Mouse (Mus musculus) forebrain, postnatal 0 days (tissue): Measurements from ENCODE around the gene Hivep3. TPM values are rescaled to one million over a fixed set of nuclear protein-coding genes. Genes with fewer than 3 reads are reported as not detected.

Experiments used
- ATAC-seq: fragments of 200-750 bp; cut with Nextera tagmentation; 2 replicates; pipeline ENCODE4 v1.8.0; 2017; ENCODE audit warnings: mild to moderate bottlenecking, moderate library complexity
- DNase-seq: peaks from one replicate; pipeline ENCODE4 v3.0.0-alpha.2; 2015
- H3K27ac ChIP-seq: fragments of 300-500 bp; sonication (generic); 2 replicates; pipeline ENCODE4 v1.5.1; 2014; ENCODE audit warnings: low read depth, mild to moderate bottlenecking, antibody characterized with exemption, low read length, moderate library complexity, mixed read lengths
- H3K27me3 ChIP-seq: fragments of 300-500 bp; sonication (generic); 2 replicates; pipeline ENCODE4 v1.6.1; 2014; ENCODE audit warnings: mild to moderate bottlenecking, low read length, mixed read lengths; ENCODE audit not compliant: insufficient read depth
- H3K36me3 ChIP-seq: fragments of 300-500 bp; sonication (generic); 2 replicates; pipeline ENCODE4 v1.6.1; 2014; ENCODE audit warnings: mild to moderate bottlenecking, moderate library complexity; ENCODE audit not compliant: insufficient read depth
- H3K4me1 ChIP-seq: fragments of 300-500 bp; sonication (generic); 2 replicates; pipeline ENCODE4 v1.6.1; 2014; ENCODE audit warnings: antibody characterized with exemption; ENCODE audit not compliant: insufficient read depth
- H3K4me2 ChIP-seq: fragments of 300-500 bp; sonication (generic); 2 replicates; pipeline ENCODE4 v1.6.1; 2014; ENCODE audit warnings: low read depth, mild to moderate bottlenecking, moderate library complexity
- H3K4me3 ChIP-seq: fragments of 300-500 bp; sonication (generic); 2 replicates; pipeline ENCODE4 v1.5.1; 2014; ENCODE audit warnings: low read depth, low read length, mixed read lengths
- H3K9ac ChIP-seq: fragments of 300-500 bp; sonication (generic); 2 replicates; pipeline ENCODE4 v1.6.1; 2014; ENCODE audit warnings: mild to moderate bottlenecking
- H3K9me3 ChIP-seq: fragments of 300-500 bp; sonication (generic); 2 replicates; pipeline ENCODE4 v1.6.1; 2016; ENCODE audit warnings: low read length
- CTCF ChIP-seq: sonication (generic); IDR thresholded peaks from 2 replicates; pipeline ENCODE4 v1.5.1; 2016; ENCODE audit warnings: antibody characterized with exemption, control low read depth, low read depth
- WGBS: fragments of 180-500 bp; shearing (Covaris S2); extraction: QIAGEN DNeasy Blood & Tissue Kit; methylation state at CpG from one replicate; pipeline ENCODE4 v1.1.7; 2014; 5-methylcytosine and 5-hydroxymethylcytosine counted together
- polyA plus RNA-seq: library from polyadenylated mRNA; unstranded; fragments of >200 nt; fragmentation: Nextera tagmentation; extraction: Ambion mirVana; gene quantifications from 2 replicates; pipeline ENCODE4 v1.2.1, GENCODE M21; 2015
- total RNA-seq: library from RNA; depleted of rRNA; stranded (reverse); fragments of >200 nt; gene quantifications from 2 replicates; pipeline ENCODE4 v1.2.3, GENCODE M21; 2014

Gene Hivep3
- total and polyA plus RNA-seq, 2 experiments from 2014 or later = 16.9 to 21.3 TPM

GRCm38 (mm10) chr4:120151906-120152305 is 418.3 kb downstream of the Hivep3 start:
- Histone ChIP-seq H3K27me3 (no peaks in the 10 kb centered on the region), H3K9me3 (no peaks in the 10 kb centered on the region), H3K27ac (no peak overlapping the region), H3K36me3 (no peaks in the 10 kb centered on the region), H3K4me2 (no peak overlapping the region), H3K9ac (no peak overlapping the region), H3K4me3 (no peak overlapping the region), H3K4me1 (0 out of 2 replicates have a peak, but pooled peaks cover 5% of the 10 kb centered on the region)
- DNase-seq = no peak
- TF ChIP-seq CTCF = no peak
- 92% methylated on average over 6 of the region's 6 CpGs for WGBS
- ATAC-seq = no peak

GRCm38 (mm10) chr4:120152648-120153047 is 419.1 kb downstream of the Hivep3 start:
- Histone ChIP-seq H3K4me2 (no peak overlapping the region), H3K27ac (no peak overlapping the region), H3K4me1 (0 out of 2 replicates have a peak, but pooled peaks cover 5% of the 10 kb centered on the region), H3K36me3 (no peaks in the 10 kb centered on the region), H3K27me3 (no peaks in the 10 kb centered on the region), H3K9me3 (no peaks in the 10 kb centered on the region), H3K4me3 (no peak overlapping the region), H3K9ac (no peak overlapping the region)
- no peak for DNase-seq
- ATAC-seq = no peak
- no peak for TF ChIP-seq CTCF
- WGBS = 66% methylated on average over 4 of the region's 4 CpGs

- Histone ChIP-seq H3K4me3 (no peak overlapping the region), H3K4me2 (no peak overlapping the region), H3K4me1 (0 out of 2 replicates have a peak, but pooled peaks cover 4% of the 10 kb centered on the region), H3K27ac (no peak overlapping the region), H3K9me3 (no peaks in the 10 kb centered on the region), H3K9ac (no peak overlapping the region), H3K27me3 (no peaks in the 10 kb centered on the region), H3K36me3 (no peaks in the 10 kb centered on the region)
- no peak for TF ChIP-seq CTCF
- 90% methylated on average over 3 of the region's 3 CpGs for whole genome bisulfite sequencing
- ATAC-seq = no peak
- no peak for DNase-seq
These were observed 420.2 kb downstream of the Hivep3 start for GRCm38 (mm10) chr4:120153736-120154135.

- H3K9me3 ChIP-seq = no peaks in the 10 kb centered on the region
- no peak overlapping the region for H3K4me3 ChIP-seq
- no peak overlapping the region for H3K27ac ChIP-seq
- H3K9ac ChIP-seq = no peak overlapping the region
- H3K4me2 ChIP-seq = no peak overlapping the region
- DNase-seq = no peak
- H3K4me1 ChIP-seq = peaks cover 3% of the 10 kb centered on the region; the same call in 1 of the 2 replicates
- no peak for ATAC-seq
- H3K36me3 ChIP-seq = no peaks in the 10 kb centered on the region
- no peak for TF ChIP-seq CTCF
- no peaks in the 10 kb centered on the region for H3K27me3 ChIP-seq
- 38% methylated on average over 5 of the region's 5 CpGs for WGBS
These were observed 425.2 kb downstream of the Hivep3 start for GRCm38 (mm10) chr4:120158714-120159310.

DNA sequence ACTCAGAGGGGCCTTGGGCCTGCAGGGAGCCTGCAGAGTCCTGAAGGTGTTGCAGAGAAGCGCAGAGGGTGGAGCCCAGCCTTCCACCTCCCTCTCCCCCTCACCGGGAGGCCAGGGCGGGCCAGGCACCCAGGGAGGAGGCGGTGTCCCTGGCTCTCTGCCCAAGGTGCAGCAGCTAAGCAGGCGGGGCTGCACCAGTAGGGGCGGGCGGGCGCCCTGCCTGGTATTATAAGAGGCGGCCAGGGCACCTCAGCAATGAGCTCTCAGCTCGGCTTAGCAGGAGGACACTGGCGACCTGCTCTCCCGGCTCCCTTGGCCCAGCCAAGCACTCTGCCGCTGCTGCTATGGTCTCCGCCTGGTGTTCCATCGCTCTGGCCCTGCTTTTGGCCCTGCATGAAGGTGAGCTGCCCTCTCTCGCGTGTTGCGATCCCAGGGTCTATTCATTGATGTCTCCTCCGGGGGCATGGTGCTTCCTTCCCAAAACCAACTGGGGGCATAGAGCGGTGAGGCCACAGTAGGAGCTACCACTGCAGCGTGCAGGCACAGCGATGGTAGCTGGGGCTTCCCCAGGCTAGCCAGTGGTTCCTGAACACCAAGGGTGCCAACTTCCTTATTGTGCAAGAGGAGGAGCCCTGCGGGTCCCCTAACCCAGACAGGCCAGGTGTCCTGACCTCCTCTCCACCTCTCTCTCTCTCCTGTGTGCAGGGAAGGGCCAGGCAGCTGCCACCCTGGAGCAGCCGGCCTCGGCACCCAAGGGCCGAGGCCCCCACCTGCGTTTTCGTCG is 427.8 kb downstream of the Hivep3 start, which contains the start of gene Edn2:
Gene Edn2 (plus strand): TSS at position 41 of the 784 bp plus-strand sequence.
- Histone ChIP-seq H3K27me3 (no peaks in the 10 kb centered on the region), H3K9me3 (no peaks in the 10 kb centered on the region), H3K27ac (no peak within 1 kb of the TSS), H3K4me2 (no peak within 1 kb of the TSS), H3K36me3 (no peaks in the 10 kb centered on the region), H3K4me1 (peaks cover 3% of the 10 kb centered on the region; the same call in 1 of the 2 replicates), H3K9ac (no peak within 1 kb of the TSS), H3K4me3 (no peak within 1 kb of the TSS)
- WGBS = 41% methylated on average over 24 of the region's 29 CpGs
- no peak for DNase-seq
- no peak for ATAC-seq
- TF ChIP-seq CTCF = no peak

- 63% methylated on average over 8 of the region's 8 CpGs for WGBS
- ATAC-seq = no peak
- Histone ChIP-seq H3K27ac (no peak overlapping the region), H3K27me3 (no peaks in the 10 kb centered on the region), H3K9me3 (no peaks in the 10 kb centered on the region), H3K9ac (no peak overlapping the region), H3K4me3 (no peak overlapping the region), H3K4me2 (no peak overlapping the region), H3K4me1 (peaks cover 3% of the 10 kb centered on the region; the same call in 1 of the 2 replicates), H3K36me3 (no peaks in the 10 kb centered on the region)
- DNase-seq = no peak
- no peak for TF ChIP-seq CTCF
These were observed 429.0 kb downstream of the Hivep3 start for GRCm38 (mm10) chr4:120162586-120162985.

DNA sequence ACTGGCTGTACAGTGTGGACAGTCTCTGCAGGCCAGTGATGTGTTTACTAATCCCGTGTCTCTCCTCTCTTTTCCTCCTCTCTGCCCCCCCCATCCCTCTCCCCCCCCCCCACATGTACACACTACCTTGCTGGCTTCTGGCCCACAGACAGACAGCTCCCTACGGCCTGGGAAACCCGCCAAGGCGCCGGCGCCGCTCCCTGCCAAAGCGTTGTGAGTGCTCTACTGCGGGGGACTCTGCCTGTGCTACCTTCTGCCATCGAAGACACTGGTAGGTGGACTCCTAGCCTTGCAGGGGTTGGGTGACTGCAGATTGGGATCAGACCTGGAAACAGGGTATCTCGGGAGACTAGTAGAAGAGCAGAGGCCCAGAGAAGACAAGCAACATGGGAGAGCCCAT is 429.7 kb downstream of the Hivep3 start:
- peaks cover 3% of the 10 kb centered on the region; the same call in 1 of the 2 replicates for H3K4me1 ChIP-seq
- H3K9me3 ChIP-seq = no peaks in the 10 kb centered on the region
- ATAC-seq (0 out of 2 replicates have a peak, but pooled peaks have one; percentile 23), DNase-seq (no peak)
- TF ChIP-seq CTCF = no peak
- no peak overlapping the region for H3K27ac ChIP-seq
- H3K9ac ChIP-seq = no peak overlapping the region
- H3K4me2 ChIP-seq = no peak overlapping the region
- H3K27me3 ChIP-seq = no peaks in the 10 kb centered on the region
- H3K36me3 ChIP-seq = no peaks in the 10 kb centered on the region
- H3K4me3 ChIP-seq = no peak overlapping the region
- WGBS = 34% methylated on average over 11 of the region's 11 CpGs
